Mouse (Mus musculus) lung, postnatal 0 days (tissue): Measurements from ENCODE around the gene Papln.

Experiments used
- CTCF ChIP-seq: IDR thresholded peaks from 2 replicates; pipeline ENCODE4 v1.5.1; 2016; ENCODE audit warnings: antibody characterized with exemption, mild to moderate bottlenecking
- EP300 ChIP-seq: IDR thresholded peaks from 2 replicates; pipeline ENCODE4 v1.6.1; 2016; ENCODE audit warnings: antibody characterized with exemption, mild to moderate bottlenecking, control low read depth

GRCm38 (mm10) chr12:83734047-83734446 is 29.4 kb upstream of the Papln start:
- TF ChIP-seq CTCF (no peak), EP300 (no peak)
